Mouse (Mus musculus): ENCODE results near the gene Slc23a2. TPM values are rescaled to one million over a fixed set of nuclear protein-coding genes. Genes with fewer than 3 reads are reported as not detected.

The Slc23a2 gene
- polyA plus RNA-seq, 2 experiments, result 1.6 to 2.3 TPM

DNA sequence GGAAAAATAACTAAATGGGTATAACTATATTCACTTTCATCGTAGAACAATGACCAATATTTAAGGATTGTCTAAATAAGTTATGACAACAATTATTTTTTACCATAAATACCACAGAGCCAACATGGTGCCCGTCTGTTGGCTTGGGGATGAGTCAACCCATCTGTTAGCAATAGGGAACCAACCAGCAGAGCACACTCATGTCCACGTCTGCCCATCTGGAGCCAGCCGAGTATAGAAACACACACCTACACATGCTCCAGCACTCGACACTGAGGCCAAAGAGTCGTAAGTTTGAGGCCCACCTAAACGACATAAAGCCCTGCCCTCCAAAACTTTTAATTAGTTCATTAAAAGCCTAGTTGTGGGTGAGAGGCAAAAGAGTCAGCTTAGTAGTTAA is 15.7 kb downstream of the Slc23a2 start:
- no peak for TF ChIP-seq EP300 (IDR thresholded peaks at IDR 0.05; ENCODE audit: low read depth)
- TF ChIP-seq CTCF (IDR thresholded peaks at IDR 0.05; ENCODE audit: low read depth), result no peak
- ATAC-seq (ENCODE audit: insufficient read depth) (no peak), DNase-seq (ENCODE audit: low read depth in 3 of 3, low spot score in 3 of 3) (no peak)
- Histone ChIP-seq H3K9ac (replicated peaks) (no peak overlapping the region), H3K9me3 (ENCODE audit: control insufficient read depth, low read length) (no peaks in the 10 kb centered on the region), H3K4me3 (ENCODE audit: insufficient read depth in 1 of 2, low read depth in 2 of 2, low read length in 2 of 2) (no peak overlapping the region), H3K4me2 (ENCODE audit: low read depth) (no peak overlapping the region), H3K27ac (no peak overlapping the region), H3K27me3 (ENCODE audit: control insufficient read depth, insufficient read depth, low read length) (no peaks in the 10 kb centered on the region), H3K36me3 (replicated peaks; ENCODE audit: control insufficient read depth, insufficient read depth, low read depth) (no peaks in the 10 kb centered on the region), H3K4me1 (replicated peaks; ENCODE audit: control insufficient read depth in 2 of 2, insufficient read depth in 2 of 2, low read length in 1 of 2) (peaks cover 0 to 4% of the 10 kb centered on the region in 2 experiments; a peak in 1 of 4 replicates)
- WGBS (ENCODE audit: insufficient replicate concordance), result 80% methylated on average over 7 of the region's 7 CpGs

DNA sequence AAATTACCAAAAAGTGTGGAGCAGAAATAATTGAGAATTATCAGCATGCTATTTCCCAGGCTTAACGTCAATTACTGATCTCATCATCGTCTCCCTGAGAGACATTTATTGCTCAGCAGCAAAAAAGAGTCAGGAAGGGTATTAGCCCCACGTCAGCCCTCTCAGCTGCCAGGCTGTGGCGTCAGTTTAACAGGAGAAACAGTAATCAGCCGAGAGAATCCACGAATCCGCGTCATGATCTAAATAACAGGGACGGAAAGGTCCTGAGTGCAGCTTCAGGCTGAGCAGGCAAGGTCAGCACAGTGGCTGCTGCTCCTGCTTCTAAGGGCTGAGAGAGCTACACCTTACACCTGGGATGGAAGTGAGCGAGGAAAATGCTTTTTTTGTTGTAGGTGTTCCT is 17.0 kb downstream of the Slc23a2 start:
- Histone ChIP-seq H3K9ac (replicated peaks) (no peak overlapping the region), H3K4me2 (ENCODE audit: low read depth) (no peak overlapping the region), H3K9me3 (ENCODE audit: control insufficient read depth, low read length) (no peaks in the 10 kb centered on the region), H3K27ac (no peak overlapping the region), H3K27me3 (ENCODE audit: control insufficient read depth, insufficient read depth, low read length) (no peaks in the 10 kb centered on the region), H3K4me3 (ENCODE audit: insufficient read depth in 1 of 2, low read depth in 2 of 2, low read length in 2 of 2) (no peak overlapping the region), H3K36me3 (replicated peaks; ENCODE audit: control insufficient read depth, insufficient read depth, low read depth) (no peaks in the 10 kb centered on the region), H3K4me1 (replicated peaks; ENCODE audit: control insufficient read depth in 2 of 2, insufficient read depth in 2 of 2, low read length in 1 of 2) (no peaks in the 10 kb centered on the region)
- no peak for DNase-seq (ENCODE audit: low read depth in 3 of 3, low spot score in 3 of 3)
- TF ChIP-seq EP300 (IDR thresholded peaks at IDR 0.05; ENCODE audit: low read depth), result no peak
- TF ChIP-seq CTCF (IDR thresholded peaks at IDR 0.05; ENCODE audit: low read depth), result no peak
- ATAC-seq (ENCODE audit: insufficient read depth), result no peak
- 65% methylated on average over 10 of the region's 10 CpGs for WGBS (ENCODE audit: insufficient replicate concordance)

GRCm38 (mm10) chr2:132126292-132126691 is 18.6 kb downstream of the Slc23a2 start:
- H3K9me3 ChIP-seq (ENCODE audit: control insufficient read depth, low read length), result no peaks in the 10 kb centered on the region
- 82% methylated on average over 1 of the region's 1 CpGs for WGBS (ENCODE audit: insufficient replicate concordance)
- ATAC-seq (ENCODE audit: insufficient read depth), result no peak
- TF ChIP-seq EP300 (IDR thresholded peaks at IDR 0.05; ENCODE audit: low read depth) (no peak), CTCF (IDR thresholded peaks at IDR 0.05; ENCODE audit: low read depth) (no peak)
- DNase-seq (ENCODE audit: low read depth in 3 of 3, low spot score in 3 of 3), result no peak
- no peak overlapping the region for H3K4me2 ChIP-seq (ENCODE audit: low read depth)
- H3K4me1 ChIP-seq (replicated peaks; ENCODE audit: control insufficient read depth in 2 of 2, insufficient read depth in 2 of 2, low read length in 1 of 2), result no peaks in the 10 kb centered on the region
- no peak overlapping the region for H3K4me3 ChIP-seq (ENCODE audit: insufficient read depth in 1 of 2, low read depth in 2 of 2, low read length in 2 of 2)
- H3K27ac ChIP-seq, result no peak overlapping the region
- no peaks in the 10 kb centered on the region for H3K36me3 ChIP-seq (replicated peaks; ENCODE audit: control insufficient read depth, insufficient read depth, low read depth)
- no peaks in the 10 kb centered on the region for H3K27me3 ChIP-seq (ENCODE audit: control insufficient read depth, insufficient read depth, low read length)
- H3K9ac ChIP-seq (replicated peaks), result no peak overlapping the region

DNA sequence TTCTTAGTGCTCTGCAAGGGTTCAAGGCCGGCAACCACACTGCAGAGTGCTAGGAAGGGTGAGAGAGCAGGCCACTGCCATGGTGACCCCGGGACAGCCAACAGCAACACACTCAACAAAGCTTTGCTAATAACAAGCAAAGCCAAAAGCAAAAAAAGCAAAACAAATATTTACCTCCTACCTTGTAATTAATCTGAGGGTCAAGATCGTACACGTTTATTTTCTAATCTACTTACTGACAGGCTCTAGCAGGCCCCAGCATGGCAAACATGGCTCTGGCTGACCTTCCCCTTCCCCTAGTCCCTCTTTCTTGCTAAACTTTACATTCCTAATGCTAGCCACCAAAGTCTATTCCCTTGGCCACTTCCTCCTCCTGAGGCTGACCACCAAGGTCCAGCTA is 21.8 kb downstream of the Slc23a2 start:
- WGBS (ENCODE audit: insufficient replicate concordance), result 65% methylated on average over 4 of the region's 4 CpGs

DNA sequence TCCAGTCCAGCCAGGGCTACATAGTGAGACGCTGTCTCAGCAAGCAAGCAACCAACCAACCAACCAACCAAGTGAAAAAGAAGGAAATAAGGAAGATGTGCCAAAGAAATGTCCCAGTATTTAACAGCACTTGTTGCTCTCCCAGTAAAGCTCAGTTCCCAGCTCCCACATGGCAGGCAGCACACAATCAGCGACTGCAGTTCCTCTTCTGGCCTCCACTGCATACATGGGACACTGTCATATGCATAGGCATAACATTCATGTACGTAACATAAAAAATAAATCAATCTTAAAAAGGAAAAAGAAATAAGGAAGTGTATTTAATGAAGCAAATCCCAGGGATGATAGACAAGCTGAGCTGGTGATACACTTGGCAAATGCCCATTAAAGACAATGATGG is 23.9 kb downstream of the Slc23a2 start:
- no peak for TF ChIP-seq CTCF (IDR thresholded peaks at IDR 0.05; ENCODE audit: low read depth)
- no peak for TF ChIP-seq EP300 (IDR thresholded peaks at IDR 0.05; ENCODE audit: low read depth)
- no peaks in the 10 kb centered on the region for H3K27me3 ChIP-seq (ENCODE audit: control insufficient read depth, insufficient read depth, low read length)
- DNase-seq (ENCODE audit: low read depth in 3 of 3, low spot score in 3 of 3), result no peak
- no peak overlapping the region for H3K27ac ChIP-seq
- no peaks in the 10 kb centered on the region for H3K36me3 ChIP-seq (replicated peaks; ENCODE audit: control insufficient read depth, insufficient read depth, low read depth)
- WGBS (ENCODE audit: insufficient replicate concordance), result 43% methylated on average over 3 of the region's 3 CpGs
- H3K4me2 ChIP-seq (ENCODE audit: low read depth), result no peak overlapping the region
- no peak for ATAC-seq (ENCODE audit: insufficient read depth)
- no peak overlapping the region for H3K9ac ChIP-seq (replicated peaks)
- no peaks in the 10 kb centered on the region for H3K4me1 ChIP-seq (replicated peaks; ENCODE audit: control insufficient read depth in 2 of 2, insufficient read depth in 2 of 2, low read length in 1 of 2)
- no peak overlapping the region for H3K4me3 ChIP-seq (ENCODE audit: insufficient read depth in 1 of 2, low read depth in 2 of 2, low read length in 2 of 2)
- no peaks in the 10 kb centered on the region for H3K9me3 ChIP-seq (ENCODE audit: control insufficient read depth, low read length)

More for the DNA sequence above, 21.8 kb downstream of the Slc23a2 start:
- no peak for DNase-seq (ENCODE audit: low read depth in 3 of 3, low spot score in 3 of 3)
- Histone ChIP-seq H3K9me3 (ENCODE audit: control insufficient read depth, low read length) (no peaks in the 10 kb centered on the region), H3K4me1 (replicated peaks; ENCODE audit: control insufficient read depth in 2 of 2, insufficient read depth in 2 of 2, low read length in 1 of 2) (no peaks in the 10 kb centered on the region), H3K36me3 (replicated peaks; ENCODE audit: control insufficient read depth, insufficient read depth, low read depth) (no peaks in the 10 kb centered on the region), H3K4me3 (ENCODE audit: insufficient read depth in 1 of 2, low read depth in 2 of 2, low read length in 2 of 2) (no peak overlapping the region), H3K9ac (replicated peaks) (no peak overlapping the region), H3K27me3 (ENCODE audit: control insufficient read depth, insufficient read depth, low read length) (no peaks in the 10 kb centered on the region), H3K27ac (no peak overlapping the region), H3K4me2 (ENCODE audit: low read depth) (no peak overlapping the region)
- TF ChIP-seq CTCF (IDR thresholded peaks at IDR 0.05; ENCODE audit: low read depth) (no peak), EP300 (IDR thresholded peaks at IDR 0.05; ENCODE audit: low read depth) (no peak)
- ATAC-seq (ENCODE audit: insufficient read depth), result no peak

Measured in liver, embryonic 14.5 days (tissue).